Comparison of ENCODE assay signal across 12 mouse cellular contexts in genomic region chr17:36110129-36110528, GRCm38 (mm10). TPM values are rescaled to one million over a fixed set of nuclear protein-coding genes. Genes with fewer than 3 reads are reported as not detected.
"Had no signal": no experiment of that assay in that cellular context is flagged by ENCODE, and none has a peak within 500 bp of the region (broad histone marks: within the 10 kb centered on the region; RNA-seq: fewer than 3 reads in every experiment).

No protein-coding gene starts in this region.

RNA-seq across cellular contexts. Expression of gene Gm19684, which starts 11.3 kb away (rescaled TPM):
- polyA plus RNA-seq: kidney, embryonic 15.5 days; limb, embryonic 11.5 days; limb, embryonic 14.5 days; liver, embryonic 13.5 days; liver, embryonic 16.5 days; midbrain, embryonic 15.5 days; myocyte; neural tube, embryonic 13.5 days; stomach, embryonic 14.5 days had no signal

RNA-seq across cellular contexts. Expression of gene Gm7030, which starts 19.1 kb away (rescaled TPM):
- polyA plus RNA-seq: kidney, embryonic 15.5 days; limb, embryonic 11.5 days; limb, embryonic 14.5 days; liver, adult 2 months; liver, embryonic 13.5 days; liver, embryonic 16.5 days; lung, adult 2 months; midbrain, embryonic 15.5 days; myocyte; neural tube, embryonic 13.5 days; stomach, embryonic 14.5 days; urinary bladder, adult 2 months had no signal

RNA-seq across cellular contexts. Expression of gene Gm11127, which starts 52.0 kb away (rescaled TPM):
- polyA plus RNA-seq: kidney, embryonic 15.5 days; limb, embryonic 11.5 days; liver, adult 2 months; liver, embryonic 13.5 days; lung, adult 2 months; midbrain, embryonic 15.5 days; neural tube, embryonic 13.5 days; stomach, embryonic 14.5 days had no signal

RNA-seq across cellular contexts. Expression of gene Gm8909, which starts 58.2 kb away (rescaled TPM):
- polyA plus RNA-seq: kidney, embryonic 15.5 days; limb, embryonic 11.5 days; limb, embryonic 14.5 days; liver, adult 2 months; liver, embryonic 13.5 days; liver, embryonic 16.5 days; midbrain, embryonic 15.5 days; myocyte; neural tube, embryonic 13.5 days; urinary bladder, adult 2 months had no signal
